ENCODE assay signal across 13 mouse cellular contexts in genomic region chr12:84800419-84800818, GRCm38 (mm10). TPM values are rescaled to one million over a fixed set of nuclear protein-coding genes. Genes with fewer than 3 reads are reported as not detected.
A peak's percentile ranks its signal among the peaks of the same experiment; 100 is the strongest.
DNase-seq lines count a peak whose midpoint lies in the region; ATAC-seq and TF ChIP-seq lines count a peak whose summit lies in the region.
"Had no signal": no experiment of that assay in that cellular context is flagged by ENCODE, and none has a peak within 500 bp of the region (broad histone marks: within the 10 kb centered on the region; RNA-seq: fewer than 3 reads in every experiment).

No protein-coding gene starts in this region.

- intact Hi-C loops in heart, postnatal 25 days (cut with DNase I), result no loop called here

- H3K9me3 ChIP-seq in MEL (replicated peaks; ENCODE audit: insufficient read depth, low read length), result no peaks in the 10 kb centered on the region
- H3K9me3 ChIP-seq in heart, embryonic 14.5 days (ENCODE audit: control insufficient read depth, low read length), result no peaks in the 10 kb centered on the region
- H3K9me3 ChIP-seq in lung, postnatal 0 days (ENCODE audit: low read length), result no peaks in the 10 kb centered on the region
- no peaks in the 10 kb centered on the region for H3K9me3 ChIP-seq in hindbrain, embryonic 11.5 days (ENCODE audit: control insufficient read depth, low read length)
- H3K9me3 ChIP-seq: hindbrain, embryonic 13.5 days; liver, embryonic 15.5 days; midbrain, embryonic 13.5 days; neural tube, embryonic 13.5 days had no signal

- no peak overlapping the region for H3K27ac ChIP-seq in MEL (ENCODE audit: control insufficient read depth, low read depth, low read length)
- no peak overlapping the region for H3K27ac ChIP-seq in heart, embryonic 14.5 days (replicated peaks in 1 of 2; ENCODE audit: control insufficient read depth in 1 of 2, insufficient read depth in 1 of 2, low read depth in 2 of 2, low read length in 2 of 2)
- H3K27ac ChIP-seq in lung, postnatal 0 days (ENCODE audit: low read length), result no peak overlapping the region
- no peak overlapping the region for H3K27ac ChIP-seq in hindbrain, embryonic 11.5 days (ENCODE audit: low read depth, low read length)
- H3K27ac ChIP-seq: hindbrain, embryonic 13.5 days; liver, embryonic 15.5 days; midbrain, embryonic 13.5 days; neural tube, embryonic 13.5 days had no signal

- H3K4me3 ChIP-seq in MEL (ENCODE audit: control insufficient read depth in 1 of 2, insufficient read depth in 1 of 2, low read depth in 2 of 2, low read length in 2 of 2), result peak overlapping the region in 1 of 2 experiments; percentile 39; a peak in 1 of 4 replicates
- no peak overlapping the region for H3K4me3 ChIP-seq in heart, embryonic 14.5 days (ENCODE audit: control insufficient read depth in 1 of 2, insufficient read depth in 1 of 2, low read depth in 1 of 2, low read length in 2 of 2)
- no peak overlapping the region for H3K4me3 ChIP-seq in lung, postnatal 0 days (ENCODE audit: low read depth, low read length)
- H3K4me3 ChIP-seq in hindbrain, embryonic 11.5 days (ENCODE audit: low read depth, low read length), result no peak overlapping the region
- H3K4me3 ChIP-seq: hindbrain, embryonic 13.5 days; liver, embryonic 15.5 days; midbrain, embryonic 13.5 days; neural tube, embryonic 13.5 days had no signal

- peaks cover 0 to 5% of the 10 kb centered on the region in 2 experiments; a peak in 1 of 4 replicates for H3K4me1 ChIP-seq in MEL (ENCODE audit: control insufficient read depth in 1 of 2, insufficient read depth in 2 of 2, low read length in 2 of 2)
- peaks cover 12 to 15% of the 10 kb centered on the region in 2 experiments for H3K4me1 ChIP-seq in heart, embryonic 14.5 days (ENCODE audit: control insufficient read depth in 2 of 2, insufficient read depth in 2 of 2, low read length in 2 of 2)
- peaks cover 7% of the 10 kb centered on the region; the same call in 1 of the 2 replicates for H3K4me1 ChIP-seq in lung, postnatal 0 days (ENCODE audit: insufficient read depth, low read depth, low read length)
- H3K4me1 ChIP-seq in hindbrain, embryonic 11.5 days (replicated peaks; ENCODE audit: control insufficient read depth, insufficient read depth, low read length), result no peaks in the 10 kb centered on the region
- H3K4me1 ChIP-seq: hindbrain, embryonic 13.5 days; liver, embryonic 15.5 days; midbrain, embryonic 13.5 days; neural tube, embryonic 13.5 days had no signal

- no peak for TF ChIP-seq POLR2A in MEL (IDR thresholded peaks at IDR 0.05; ENCODE audit: control insufficient read depth in 1 of 2, insufficient read depth in 1 of 2, low read depth in 1 of 2, low read length in 2 of 2, poor library complexity in 1 of 2)

- TF ChIP-seq CTCF in MEL (IDR thresholded peaks at IDR 0.05 in 2 of 3, conservative IDR thresholded peaks at IDR 0.05 in 1 of 3; ENCODE audit: control insufficient read depth in 1 of 3, insufficient read depth in 1 of 3, low read depth in 2 of 3, low read length in 3 of 3, poor library complexity in 1 of 3, severe bottlenecking in 1 of 3), result no peak
- no peak for TF ChIP-seq CTCF in lung, postnatal 0 days (IDR thresholded peaks at IDR 0.05)

- TF ChIP-seq EP300 in MEL (IDR thresholded peaks at IDR 0.05; ENCODE audit: low read depth in 1 of 2, low read length in 2 of 2), result no peak
- no peak; the same call in 1 of the 2 replicates for TF ChIP-seq EP300 in lung, postnatal 0 days (IDR thresholded peaks at IDR 0.05)

- H3K9ac ChIP-seq in MEL (ENCODE audit: control insufficient read depth, low read depth, low read length, poor library complexity, severe bottlenecking), result no peak overlapping the region
- H3K9ac ChIP-seq in heart, embryonic 14.5 days (ENCODE audit: low read length), result no peak overlapping the region
- H3K9ac ChIP-seq in lung, postnatal 0 days (replicated peaks; ENCODE audit: low read depth), result no peak overlapping the region
- no peak overlapping the region for H3K9ac ChIP-seq in hindbrain, embryonic 11.5 days (ENCODE audit: low read depth, low read length)
- H3K9ac ChIP-seq: hindbrain, embryonic 13.5 days; liver, embryonic 15.5 days; midbrain, embryonic 13.5 days; neural tube, embryonic 13.5 days had no signal

- no peak overlapping the region for H3K4me2 ChIP-seq in heart, embryonic 14.5 days (ENCODE audit: low read length)
- no peak overlapping the region for H3K4me2 ChIP-seq in lung, postnatal 0 days (replicated peaks; ENCODE audit: low read depth, low read length)
- no peak overlapping the region for H3K4me2 ChIP-seq in hindbrain, embryonic 11.5 days (replicated peaks; ENCODE audit: low read depth, low read length)
- H3K4me2 ChIP-seq: hindbrain, embryonic 13.5 days; liver, embryonic 15.5 days; midbrain, embryonic 13.5 days; neural tube, embryonic 13.5 days had no signal

- DNase-seq in heart, adult 11 months, result peak; percentile 94
- DNase-seq in heart, postnatal 25 days (ENCODE audit: low spot score), result no peak
- DNase-seq in MEL (ENCODE audit: low read depth, low spot score), result peak; percentile 47
- DNase-seq in lung, postnatal 0 days (ENCODE audit: low spot score), result peak; percentile 81
- DNase-seq in thymus, adult 18-20 months, result no peak
- no peak for DNase-seq in hindbrain, embryonic 11.5 days (ENCODE audit: low spot score)
- DNase-seq: right cerebral cortex, postnatal 14 days had no signal

- H3K79me2 ChIP-seq in MEL (ENCODE audit: control insufficient read depth, insufficient read depth, low read length, poor library complexity), result no peaks in the 10 kb centered on the region

- no peaks in the 10 kb centered on the region for H3K36me3 ChIP-seq in MEL (ENCODE audit: control insufficient read depth in 1 of 2, insufficient read depth in 2 of 2, low read length in 2 of 2)
- H3K36me3 ChIP-seq in heart, embryonic 14.5 days (ENCODE audit: control insufficient read depth, insufficient read depth, low read length), result no peaks in the 10 kb centered on the region
- no peaks in the 10 kb centered on the region for H3K36me3 ChIP-seq in lung, postnatal 0 days (ENCODE audit: insufficient read depth, low read length)
- H3K36me3 ChIP-seq in hindbrain, embryonic 11.5 days (ENCODE audit: control insufficient read depth, insufficient read depth, low read length), result no peaks in the 10 kb centered on the region
- H3K36me3 ChIP-seq: hindbrain, embryonic 13.5 days; liver, embryonic 15.5 days; midbrain, embryonic 13.5 days; neural tube, embryonic 13.5 days had no signal

- WGBS in heart, embryonic 14.5 days, result 29% methylated on average over 4 of the region's 4 CpGs
- 34% methylated on average over 4 of the region's 4 CpGs for WGBS in lung, postnatal 0 days
- 84% methylated on average over 4 of the region's 4 CpGs for WGBS in hindbrain, embryonic 11.5 days

- TF ChIP-seq RAD21 in MEL (IDR thresholded peaks at IDR 0.05; ENCODE audit: low read depth, low read length), result no peak

- ATAC-seq in heart, embryonic 14.5 days (ENCODE audit: insufficient number of reproducible peaks, insufficient read depth, low FRiP score, low read depth), result 0 out of 2 replicates have a peak, but pooled peaks have one; percentile 17
- ATAC-seq in lung, postnatal 0 days, result peak; percentile 70
- no peak for ATAC-seq in inflammation-experienced regulatory T-cells, adult 6 months
- ATAC-seq in hindbrain, embryonic 11.5 days (ENCODE audit: low FRiP score), result no peak
- ATAC-seq: midbrain, embryonic 13.5 days had no signal

- H3K27me3 ChIP-seq in MEL (ENCODE audit: control insufficient read depth in 1 of 2, insufficient read depth in 2 of 2, low read length in 2 of 2), result peaks cover 5 to 12% of the 10 kb centered on the region in 2 experiments; a peak in 2 of 4 replicates
- H3K27me3 ChIP-seq in heart, embryonic 14.5 days (ENCODE audit: control insufficient read depth, insufficient read depth, low read length), result peaks cover 89% of the 10 kb centered on the region
- no peaks in the 10 kb centered on the region for H3K27me3 ChIP-seq in lung, postnatal 0 days (replicated peaks; ENCODE audit: insufficient read depth, low read length)
- H3K27me3 ChIP-seq in hindbrain, embryonic 11.5 days (ENCODE audit: control insufficient read depth, insufficient read depth, low read length), result no peaks in the 10 kb centered on the region
- H3K27me3 ChIP-seq: midbrain, embryonic 13.5 days; neural tube, embryonic 13.5 days had no signal

TF ChIP-seq in MEL, 35 proteins besides CTCF, POLR2A, EP300 and RAD21:
- no peak for TF ChIP-seq UBTF (IDR thresholded peaks at IDR 0.05; ENCODE audit: borderline replicate concordance, insufficient read depth, low read depth, low read length)
TF ChIP-seq in MEL: peak in this region for 0.

RNA-seq across cellular contexts. Expression of gene Isca2, which starts 27.4 kb away (rescaled TPM):
- 10 to 100 TPM; 80.0 to 84.7 TPM for total RNA-seq in heart, postnatal 25 days (2021)
- 60.4 and 70.6 TPM in 2 replicates for total RNA-seq in MEL (2012; rRNA removed)
- 10 to 100 TPM in 1 of 2 experiments, not detected in 1; 71.1 TPM for polyA plus RNA-seq in MEL (2012; ENCODE audit: insufficient read depth in 1 of 2, insufficient read length in 2 of 2, low read depth in 1 of 2, low replicate concordance in 2 of 2, missing spikeins in 1 of 2)
- polyA plus RNA-seq in heart, embryonic 14.5 days (2014; fragmentation: Nextera tagmentation; extraction: Ambion mirVana), result 164 and 167 TPM in 2 replicates
- polyA plus RNA-seq in lung, postnatal 0 days (2015; fragmentation: Nextera tagmentation; extraction: Ambion mirVana), result 103 and 105 TPM in 2 replicates
- 100 to 1,000 TPM; 101 to 138 (median 130) TPM for polyA plus RNA-seq in inflammation-experienced regulatory T-cells, adult 6 months (2017; shearing (Covaris generic))
- 151 and 164 TPM in 2 replicates for polyA plus RNA-seq in hindbrain, embryonic 11.5 days (2014; fragmentation: Nextera tagmentation; extraction: Ambion mirVana)

RNA-seq across cellular contexts. Expression of gene Npc2, which starts 27.5 kb away (rescaled TPM):
- total RNA-seq in heart, postnatal 25 days (2021), result 10 to 100 TPM; 25.7 to 30.4 TPM
- 45.2 and 48.9 TPM in 2 replicates for total RNA-seq in MEL (2012; rRNA removed)
- polyA plus RNA-seq in MEL (2012; ENCODE audit: insufficient read depth in 1 of 2, insufficient read length in 2 of 2, low read depth in 1 of 2, low replicate concordance in 2 of 2, missing spikeins in 1 of 2), result 10 to 100 TPM in 1 of 2 experiments, not detected in 1; 63.1 TPM
- polyA plus RNA-seq in heart, embryonic 14.5 days (2014; fragmentation: Nextera tagmentation; extraction: Ambion mirVana), result 50.8 and 56.6 TPM in 2 replicates
- 523 and 558 TPM in 2 replicates for polyA plus RNA-seq in lung, postnatal 0 days (2015; fragmentation: Nextera tagmentation; extraction: Ambion mirVana)
- polyA plus RNA-seq in inflammation-experienced regulatory T-cells, adult 6 months (2017; shearing (Covaris generic)), result 100 to 1,000 TPM; 121 to 184 (median 148) TPM
- 79.4 and 89.2 TPM in 2 replicates for polyA plus RNA-seq in hindbrain, embryonic 11.5 days (2014; fragmentation: Nextera tagmentation; extraction: Ambion mirVana)

Comparison
In these comparisons a context has a peak if more than half of its experiments do, and no peak if none do; other contexts are left out.
1. DNase-seq: peak in heart, adult 11 months (single experiment), MEL (single experiment) and lung, postnatal 0 days (single experiment); none in heart, postnatal 25 days (single experiment), thymus, adult 18-20 months (0 of 2) and hindbrain, embryonic 11.5 days (single experiment).
2. ATAC-seq: peak in heart, embryonic 14.5 days (single experiment) and lung, postnatal 0 days (single experiment); none in inflammation-experienced regulatory T-cells, adult 6 months (single experiment) and hindbrain, embryonic 11.5 days (single experiment).